In genomic region chr1:43362136-43362535, GRCm38 (mm10) we compare ENCODE assay signal across 20 mouse cellular contexts.
DNase-seq lines count a peak whose midpoint lies in the region; ATAC-seq and TF ChIP-seq lines count a peak whose summit lies in the region.
"Had no signal": no experiment of that assay in that cellular context is flagged by ENCODE, and none has a peak within 500 bp of the region (broad histone marks: within the 10 kb centered on the region; RNA-seq: fewer than 3 reads in every experiment).

No protein-coding gene starts in this region.

- no peak overlapping the region for H3K4me2 ChIP-seq in kidney, embryonic 15.5 days
- no peak overlapping the region for H3K4me2 ChIP-seq in stomach, embryonic 16.5 days (ENCODE audit: low read depth, low read length)
- H3K4me2 ChIP-seq in stomach, postnatal 0 days (replicated peaks; ENCODE audit: low read depth), result no peak overlapping the region
- no peak overlapping the region for H3K4me2 ChIP-seq in heart, embryonic 11.5 days
- H3K4me2 ChIP-seq: embryonic facial prominence, embryonic 15.5 days; liver, embryonic 12.5 days had no signal

- H3K4me3 ChIP-seq in kidney, embryonic 15.5 days (replicated peaks), result no peak overlapping the region
- no peak overlapping the region for H3K4me3 ChIP-seq in kidney, adult 2 months (ENCODE audit: insufficient read depth, low read depth, low read length)
- no peak overlapping the region for H3K4me3 ChIP-seq in stomach, embryonic 16.5 days (replicated peaks; ENCODE audit: low read length)
- no peak overlapping the region for H3K4me3 ChIP-seq in stomach, postnatal 0 days (ENCODE audit: low read depth, low read length)
- H3K4me3 ChIP-seq in heart, embryonic 11.5 days (ENCODE audit: low read depth, low read length), result no peak overlapping the region
- H3K4me3 ChIP-seq: embryonic facial prominence, embryonic 15.5 days; forebrain, embryonic 10.5 days; liver, embryonic 12.5 days; lung, embryonic 15.5 days; megakaryocyte, embryonic 14.5 days had no signal

- 51% methylated on average over 5 of the region's 5 CpGs for WGBS in kidney, embryonic 15.5 days
- 61% methylated on average over 5 of the region's 5 CpGs for WGBS in kidney, adult 2 months
- WGBS in stomach, embryonic 16.5 days, result 60% methylated on average over 5 of the region's 5 CpGs
- WGBS in stomach, postnatal 0 days, result 58% methylated on average over 5 of the region's 5 CpGs
- 35% methylated on average over 5 of the region's 5 CpGs for WGBS in heart, embryonic 11.5 days (ENCODE audit: insufficient replicate concordance)

- no peak for TF ChIP-seq EP300 in stomach, postnatal 0 days (optimal IDR thresholded peaks at IDR 0.05)

- peak overlapping the region; percentile 33; the same call in 1 of the 2 replicates for H3K27ac ChIP-seq in kidney, embryonic 15.5 days
- no peak overlapping the region for H3K27ac ChIP-seq in kidney, adult 2 months (ENCODE audit: insufficient read depth, low read depth, low read length)
- peak overlapping the region; percentile 8; the same call in 1 of the 2 replicates for H3K27ac ChIP-seq in stomach, embryonic 16.5 days (ENCODE audit: low read length)
- no peak overlapping the region for H3K27ac ChIP-seq in stomach, postnatal 0 days (replicated peaks)
- no peak overlapping the region for H3K27ac ChIP-seq in heart, embryonic 11.5 days (ENCODE audit: low read depth, low read length)
- H3K27ac ChIP-seq: embryonic facial prominence, embryonic 15.5 days; forebrain, embryonic 10.5 days; liver, embryonic 12.5 days; lung, embryonic 15.5 days had no signal

- TF ChIP-seq POLR2A in kidney, adult 2 months (IDR thresholded peaks at IDR 0.05; ENCODE audit: low read depth, low read length), result no peak

- H3K9me3 ChIP-seq in kidney, embryonic 15.5 days (replicated peaks), result no peaks in the 10 kb centered on the region
- no peaks in the 10 kb centered on the region for H3K9me3 ChIP-seq in stomach, embryonic 16.5 days (replicated peaks; ENCODE audit: control insufficient read depth, low read length)
- H3K9me3 ChIP-seq in stomach, postnatal 0 days (ENCODE audit: control insufficient read depth, low read length), result no peaks in the 10 kb centered on the region
- H3K9me3 ChIP-seq in heart, embryonic 11.5 days (replicated peaks; ENCODE audit: control insufficient read depth, low read length), result no peaks in the 10 kb centered on the region
- H3K9me3 ChIP-seq: embryonic facial prominence, embryonic 15.5 days; forebrain, embryonic 10.5 days; liver, embryonic 12.5 days; lung, embryonic 15.5 days had no signal

- H3K4me1 ChIP-seq in kidney, embryonic 15.5 days, result peaks cover 32% of the 10 kb centered on the region
- peaks cover 4% of the 10 kb centered on the region; the same call in 1 of the 2 replicates for H3K4me1 ChIP-seq in kidney, adult 2 months (ENCODE audit: control insufficient read depth, insufficient read depth, low read length)
- H3K4me1 ChIP-seq in stomach, embryonic 16.5 days (ENCODE audit: control insufficient read depth, insufficient read depth, low read length), result peaks cover 18% of the 10 kb centered on the region
- no peaks in the 10 kb centered on the region for H3K4me1 ChIP-seq in stomach, postnatal 0 days (replicated peaks; ENCODE audit: control insufficient read depth, insufficient read depth)
- peaks cover 19% of the 10 kb centered on the region for H3K4me1 ChIP-seq in heart, embryonic 11.5 days (ENCODE audit: control insufficient read depth, insufficient read depth, low read length)

- no peaks in the 10 kb centered on the region for H3K36me3 ChIP-seq in kidney, embryonic 15.5 days
- H3K36me3 ChIP-seq in kidney, adult 2 months (ENCODE audit: control insufficient read depth, insufficient read depth, low read length), result no peaks in the 10 kb centered on the region
- H3K36me3 ChIP-seq in stomach, embryonic 16.5 days (ENCODE audit: control insufficient read depth, insufficient read depth, low read length), result no peaks in the 10 kb centered on the region
- H3K36me3 ChIP-seq in stomach, postnatal 0 days (ENCODE audit: control insufficient read depth, insufficient read depth, low read length), result no peaks in the 10 kb centered on the region
- no peaks in the 10 kb centered on the region for H3K36me3 ChIP-seq in heart, embryonic 11.5 days (ENCODE audit: control insufficient read depth, insufficient read depth, low read length)
- H3K36me3 ChIP-seq: embryonic facial prominence, embryonic 15.5 days; forebrain, embryonic 10.5 days; liver, embryonic 12.5 days; lung, embryonic 15.5 days had no signal

- ATAC-seq in kidney, embryonic 15.5 days (replicated peaks; ENCODE audit: low FRiP score), result no peak
- ATAC-seq in stomach, embryonic 16.5 days (ENCODE audit: insufficient read depth, low FRiP score), result no peak
- ATAC-seq in stomach, postnatal 0 days (ENCODE audit: low FRiP score, low TSS enrichment), result no peak
- ATAC-seq in inflammation-experienced regulatory T-cells, adult 6 months, result peak; percentile 38
- ATAC-seq in heart, embryonic 11.5 days (replicated peaks; ENCODE audit: insufficient number of reproducible peaks, low FRiP score, low TSS enrichment), result no peak
- ATAC-seq: hindbrain, embryonic 16.5 days; liver, embryonic 12.5 days had no signal

- TF ChIP-seq CTCF in kidney, adult 2 months (conservative IDR thresholded peaks at IDR 0.05; ENCODE audit: insufficient read depth, insufficient read length, low read depth, low read length), result no peak
- TF ChIP-seq CTCF in stomach, postnatal 0 days (IDR thresholded peaks at IDR 0.05; ENCODE audit: low read depth), result no peak

- no peak for DNase-seq in kidney, adult 2 months
- DNase-seq in stomach, postnatal 0 days (ENCODE audit: low spot score), result no peak
- DNase-seq in thymus, postnatal 36 days, result peak; percentile 9 to 37
- no peak for DNase-seq in frontal cortex, postnatal 14 days (ENCODE audit: low spot score in 2 of 2)
- DNase-seq: adrenal gland, adult 2 months; cerebellum, adult 11-12 months; gastrocnemius, postnatal 36 days; heart, postnatal 10 days; kidney, adult 8-10 months; right cerebral cortex, postnatal 14 days had no signal

- H3K9ac ChIP-seq in kidney, embryonic 15.5 days, result no peak overlapping the region
- no peak overlapping the region for H3K9ac ChIP-seq in stomach, embryonic 16.5 days (ENCODE audit: low read length)
- H3K9ac ChIP-seq in stomach, postnatal 0 days (ENCODE audit: low read length), result no peak overlapping the region
- no peak overlapping the region for H3K9ac ChIP-seq in heart, embryonic 11.5 days (ENCODE audit: low read depth, low read length)
- H3K9ac ChIP-seq: embryonic facial prominence, embryonic 15.5 days; liver, embryonic 12.5 days; lung, embryonic 15.5 days had no signal

- no peaks in the 10 kb centered on the region for H3K27me3 ChIP-seq in kidney, embryonic 15.5 days
- no peaks in the 10 kb centered on the region for H3K27me3 ChIP-seq in kidney, adult 2 months (replicated peaks; ENCODE audit: control insufficient read depth, insufficient read depth, low read length)
- no peaks in the 10 kb centered on the region for H3K27me3 ChIP-seq in stomach, embryonic 16.5 days (ENCODE audit: control insufficient read depth, insufficient read depth, low read length)
- H3K27me3 ChIP-seq in stomach, postnatal 0 days (ENCODE audit: control insufficient read depth, insufficient read depth, low read length), result no peaks in the 10 kb centered on the region
- H3K27me3 ChIP-seq in heart, embryonic 11.5 days (ENCODE audit: control insufficient read depth, insufficient read depth, low read length), result no peaks in the 10 kb centered on the region
- H3K27me3 ChIP-seq: embryonic facial prominence, embryonic 15.5 days; lung, embryonic 15.5 days had no signal

Comparison
In these comparisons a context has a peak if more than half of its experiments do, and no peak if none do; other contexts are left out.
1. H3K27ac ChIP-seq: peak in kidney, embryonic 15.5 days (single experiment) and stomach, embryonic 16.5 days (single experiment); none in kidney, adult 2 months (single experiment), stomach, postnatal 0 days (single experiment) and heart, embryonic 11.5 days (single experiment).
2. DNase-seq: peak in thymus, postnatal 36 days (2 of 2); none in kidney, adult 2 months (single experiment), stomach, postnatal 0 days (single experiment) and frontal cortex, postnatal 14 days (0 of 2).